Mouse (Mus musculus) macrophage (primary cell): Measurements from ENCODE around the gene Iffo2. TPM values are rescaled to one million over a fixed set of nuclear protein-coding genes. Genes with fewer than 3 reads are reported as not detected.

ENCODE experiments used
- H3K27ac ChIP-seq: fragments of 350-480 bp; formaldehyde crosslinking; 2 replicates; pipeline ENCODE4 v1.9.0; 2021
- H3K36me3 ChIP-seq: fragments of 350-480 bp; formaldehyde crosslinking; 2 replicates; pipeline ENCODE4 v1.9.0; 2021; ENCODE audit errors: inconsistent target
- H3K4me3 ChIP-seq: fragments of 350-480 bp; formaldehyde crosslinking; 2 replicates; pipeline ENCODE4 v1.9.0; 2021; ENCODE audit errors: inconsistent target
- H3K79me2 ChIP-seq: fragments of 350-480 bp; formaldehyde crosslinking; 2 replicates; pipeline ENCODE4 v1.9.0; 2021; ENCODE audit errors: inconsistent target
- WGBS: methylation state at CpG from one replicate; pipeline ENCODE4 v1.1.7; 2026; ENCODE audit warnings: inconsistent platforms; ENCODE audit not compliant: missing documents; 5-methylcytosine and 5-hydroxymethylcytosine counted together
- polyA plus RNA-seq: library from polyadenylated mRNA; stranded (reverse); fragments of 250-400 nt; gene quantifications from 3 replicates; pipeline ENCODE4 v1.2.4, GENCODE M21; 2018; ENCODE audit warnings: inconsistent platforms

Gene Iffo2
- polyA plus RNA-seq, 1 experiment from 2014 or later, result 8.4 TPM

DNA sequence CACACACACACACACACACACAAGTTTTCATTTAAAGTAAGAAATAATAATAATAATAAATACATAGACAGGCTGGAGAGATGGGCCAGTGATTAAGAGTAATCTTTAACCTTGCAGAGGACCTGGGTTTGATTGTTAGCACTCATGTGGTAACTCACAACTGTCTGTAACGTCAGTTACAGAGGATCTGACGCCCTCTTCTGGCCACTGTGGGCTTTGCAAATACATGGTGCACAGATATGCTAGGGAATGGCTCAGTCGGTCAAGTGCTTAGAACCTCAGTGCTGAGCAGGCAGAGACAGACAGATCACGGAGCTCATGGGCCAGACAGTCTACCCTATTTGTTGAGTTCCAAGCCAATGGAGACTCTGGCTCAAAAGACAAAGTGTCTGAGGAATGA lies 24.6 kb upstream of the Iffo2 start:
- Histone ChIP-seq H3K27ac (no peak overlapping the region), H3K4me3 (no peak overlapping the region), H3K36me3 (no peaks in the 10 kb centered on the region), H3K79me2 (no peaks in the 10 kb centered on the region)
- WGBS, result 78% methylated on average over 4 of the region's 4 CpGs

- Histone ChIP-seq H3K79me2 (no peaks in the 10 kb centered on the region), H3K27ac (no peak overlapping the region), H3K36me3 (no peaks in the 10 kb centered on the region), H3K4me3 (no peak overlapping the region)
- WGBS, result 94% methylated on average over 11 of the region's 11 CpGs
Measured at GRCm38 (mm10) chr4:139506727-139507126, 23.6 kb upstream of the Iffo2 start.

DNA sequence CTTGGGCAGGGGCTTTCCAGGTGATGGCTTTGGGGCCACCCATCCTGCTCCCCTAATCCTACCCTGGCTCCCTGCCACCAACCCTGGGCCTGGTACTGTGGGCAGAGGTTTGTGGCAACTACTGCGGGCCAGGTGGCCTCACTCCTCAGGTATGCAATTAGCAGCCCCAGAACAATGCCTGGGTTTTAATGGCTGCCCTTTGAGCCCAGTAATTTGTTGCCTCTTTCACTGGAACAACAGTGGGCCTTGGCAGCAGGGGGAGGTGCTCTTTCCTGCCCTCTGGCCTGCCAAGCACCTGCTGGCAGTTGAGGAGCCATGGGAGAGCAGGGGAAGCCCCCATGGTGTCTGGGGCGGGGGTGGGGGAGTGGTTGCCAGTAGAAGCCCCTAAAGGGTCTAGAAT lies 21.3 kb upstream of the Iffo2 start:
- H3K36me3 ChIP-seq, result no peaks in the 10 kb centered on the region
- 100% methylated on average over 2 of the region's 2 CpGs for WGBS
- H3K27ac ChIP-seq, result no peak overlapping the region

GRCm38 (mm10) chr4:139511557-139511956 lies 18.8 kb upstream of the Iffo2 start:
- H3K36me3 ChIP-seq, result no peaks in the 10 kb centered on the region
- no peak overlapping the region for H3K4me3 ChIP-seq
- 81% methylated on average over 2 of the region's 2 CpGs for WGBS
- H3K79me2 ChIP-seq, result no peaks in the 10 kb centered on the region
- H3K27ac ChIP-seq, result no peak overlapping the region

More for the DNA sequence above, 21.3 kb upstream of the Iffo2 start:
- H3K4me3 ChIP-seq, result no peak overlapping the region
- no peaks in the 10 kb centered on the region for H3K79me2 ChIP-seq

DNA sequence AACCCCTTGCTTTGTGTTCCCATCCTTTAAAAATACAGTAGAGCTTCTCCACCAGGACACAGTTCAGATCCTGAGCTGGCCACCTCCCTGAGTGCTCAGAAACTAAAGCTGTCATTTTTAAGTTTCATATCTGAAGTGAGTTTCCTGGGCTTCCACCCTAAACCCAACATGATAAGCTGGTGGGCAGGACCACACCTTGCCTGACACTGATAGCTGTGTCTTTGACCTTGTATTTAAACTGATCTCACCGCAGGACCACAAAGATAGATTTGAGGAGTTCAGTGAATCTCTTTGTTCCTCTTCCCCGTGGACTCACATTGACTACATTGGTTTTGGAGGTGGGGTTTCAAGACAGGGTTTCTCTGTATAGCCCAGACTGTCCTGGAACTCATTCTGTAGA lies 17.4 kb upstream of the Iffo2 start:
- WGBS, result 78% methylated on average over 2 of the region's 2 CpGs

GRCm38 (mm10) chr4:139519221-139519620 lies 11.1 kb upstream of the Iffo2 start:
- Histone ChIP-seq H3K36me3 (no peaks in the 10 kb centered on the region), H3K27ac (no peak overlapping the region), H3K4me3 (no peak overlapping the region), H3K79me2 (no peaks in the 10 kb centered on the region)
- 84% methylated on average over 6 of the region's 6 CpGs for WGBS

More for the DNA sequence above, 17.4 kb upstream of the Iffo2 start:
- no peaks in the 10 kb centered on the region for H3K36me3 ChIP-seq
- no peaks in the 10 kb centered on the region for H3K79me2 ChIP-seq
- no peak overlapping the region for H3K27ac ChIP-seq
- no peak overlapping the region for H3K4me3 ChIP-seq

DNA sequence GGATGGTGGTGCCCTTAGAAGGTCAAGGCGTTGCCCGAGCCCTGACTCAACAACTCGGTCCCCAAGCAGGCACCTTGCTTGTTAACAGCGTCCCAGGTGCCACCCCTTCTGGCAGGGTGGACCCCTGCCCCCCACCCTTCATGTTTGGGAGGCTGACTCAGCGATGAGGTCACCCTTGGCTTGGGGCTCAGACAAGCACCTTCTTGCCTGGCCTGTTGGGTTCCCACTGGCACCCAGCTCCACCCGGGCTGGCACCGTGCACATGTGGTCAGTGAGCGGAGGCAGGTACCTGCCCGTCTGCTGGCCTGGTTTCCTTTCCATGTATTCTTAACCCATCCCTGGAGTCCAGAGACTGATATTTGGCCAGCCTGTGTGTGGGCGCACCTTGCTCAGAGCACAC lies 8.4 kb upstream of the Iffo2 start:
- 93% methylated on average over 10 of the region's 10 CpGs for WGBS
- Histone ChIP-seq H3K79me2 (no peaks in the 10 kb centered on the region), H3K36me3 (no peaks in the 10 kb centered on the region)

DNA sequence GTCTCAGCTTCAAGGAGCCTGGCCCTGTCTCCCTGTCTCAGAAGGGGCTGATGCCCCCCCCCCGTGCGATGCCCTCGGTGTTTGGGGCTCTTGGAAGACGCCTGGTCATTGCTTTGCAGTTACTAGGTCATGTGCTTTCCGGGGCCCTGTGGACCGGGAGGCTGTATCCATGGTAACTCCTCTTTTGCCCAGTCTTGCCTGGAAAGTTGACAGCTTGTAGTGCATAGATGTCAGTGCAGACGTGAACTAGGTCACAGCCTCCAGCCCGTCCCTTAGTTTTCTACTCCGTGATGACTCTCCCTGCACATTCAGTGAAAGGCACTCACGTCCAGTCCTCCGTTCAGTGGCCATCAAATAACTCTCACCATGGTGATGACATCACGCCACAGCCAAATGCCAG lies 3.9 kb upstream of the Iffo2 start:
- H3K79me2 ChIP-seq, result no peaks in the 10 kb centered on the region
- no peak overlapping the region for H3K27ac ChIP-seq
- H3K4me3 ChIP-seq, result no peak overlapping the region
- H3K36me3 ChIP-seq, result no peaks in the 10 kb centered on the region
- WGBS, result 86% methylated on average over 12 of the region's 12 CpGs

More for the DNA sequence above, 8.4 kb upstream of the Iffo2 start:
- Histone ChIP-seq H3K27ac (no peak overlapping the region), H3K4me3 (no peak overlapping the region)

DNA sequence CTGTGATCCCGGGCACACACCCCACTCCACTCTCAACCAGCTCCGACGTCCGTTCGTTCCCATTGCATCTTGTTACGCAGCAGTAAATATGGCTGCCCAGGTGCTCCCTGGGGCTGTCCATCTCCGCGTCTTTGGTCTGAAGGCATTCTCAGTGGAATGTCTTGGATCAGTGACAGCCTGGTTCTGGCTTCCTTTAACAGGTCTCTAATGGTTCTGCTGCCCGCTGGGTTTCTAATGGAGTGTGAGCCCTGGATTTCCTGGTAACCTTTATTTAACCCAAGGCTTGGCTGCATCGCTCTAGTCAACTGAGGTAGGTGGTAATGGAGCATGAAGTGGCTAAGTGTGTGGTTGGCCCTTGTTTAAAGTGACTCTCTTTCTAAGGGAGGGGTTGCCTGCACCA lies 1.7 kb downstream of the Iffo2 start:
- Histone ChIP-seq H3K79me2 (no peaks in the 10 kb centered on the region), H3K36me3 (no peaks in the 10 kb centered on the region), H3K27ac (no peak overlapping the region), H3K4me3 (no peak overlapping the region)
- WGBS, result 92% methylated on average over 10 of the region's 10 CpGs

DNA sequence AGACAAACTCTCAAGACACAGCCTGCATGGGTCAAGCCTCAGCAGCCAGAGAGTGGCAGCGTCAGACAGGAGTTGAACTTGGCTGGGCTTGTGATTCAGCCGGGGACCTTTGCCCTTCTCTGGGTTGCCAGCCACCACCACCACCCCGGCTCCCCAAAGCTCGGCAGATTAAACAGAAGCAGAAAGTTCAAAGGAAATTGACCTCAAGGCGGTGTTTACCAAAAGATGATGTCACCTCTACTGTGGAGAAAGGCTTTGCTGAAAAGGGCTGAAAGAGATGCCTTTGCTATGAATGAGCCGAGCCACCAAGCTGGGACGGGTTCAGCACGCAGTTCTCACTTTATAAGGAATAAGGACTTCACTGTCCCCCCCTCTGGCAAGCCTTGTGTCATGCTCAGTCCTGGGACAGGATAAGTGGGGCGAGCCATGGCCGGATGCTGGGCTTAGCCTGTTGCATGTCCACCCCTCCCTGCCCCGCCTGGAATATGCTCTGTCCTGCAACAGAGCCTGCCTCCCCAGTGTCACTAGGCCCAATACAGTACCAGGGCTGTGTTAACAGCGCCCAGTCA lies 4.9 kb downstream of the Iffo2 start:
- H3K27ac ChIP-seq, result no peak overlapping the region
- H3K79me2 ChIP-seq, result no peaks in the 10 kb centered on the region
- 66% methylated on average over 12 of the region's 12 CpGs for WGBS
- H3K36me3 ChIP-seq, result no peaks in the 10 kb centered on the region
- no peak overlapping the region for H3K4me3 ChIP-seq

- Histone ChIP-seq H3K27ac (no peak overlapping the region), H3K4me3 (no peak overlapping the region), H3K79me2 (no peaks in the 10 kb centered on the region), H3K36me3 (no peaks in the 10 kb centered on the region)
- WGBS, result 86% methylated on average over 7 of the region's 7 CpGs
Measured at GRCm38 (mm10) chr4:139535719-139536118, 5.4 kb downstream of the Iffo2 start.

- no peaks in the 10 kb centered on the region for H3K36me3 ChIP-seq
- H3K27ac ChIP-seq, result no peak overlapping the region
- WGBS, result 94% methylated on average over 9 of the region's 9 CpGs
- no peaks in the 10 kb centered on the region for H3K79me2 ChIP-seq
- no peak overlapping the region for H3K4me3 ChIP-seq
Measured at GRCm38 (mm10) chr4:139536706-139537105, 6.4 kb downstream of the Iffo2 start.

DNA sequence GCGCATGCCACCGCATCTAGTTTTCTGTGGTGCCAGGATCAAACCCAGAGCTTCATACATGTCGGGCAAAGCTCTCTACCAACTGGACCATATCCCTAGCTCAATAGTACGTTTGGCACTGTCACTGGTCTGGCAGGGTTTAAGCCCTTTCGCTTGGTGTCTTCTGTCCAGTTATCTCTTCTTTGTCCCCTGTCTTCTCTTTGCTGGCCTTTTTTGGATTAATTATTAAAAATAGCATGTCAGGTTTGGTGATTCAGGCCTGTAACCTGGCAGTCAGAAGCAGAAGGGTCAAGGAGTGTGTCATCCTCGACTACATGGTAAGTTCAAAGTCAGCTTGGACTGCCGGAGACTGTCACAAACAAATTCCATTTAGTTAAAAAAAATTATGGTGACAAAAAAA lies 10.4 kb downstream of the Iffo2 start:
- Histone ChIP-seq H3K36me3 (no peaks in the 10 kb centered on the region), H3K4me3 (no peak overlapping the region), H3K27ac (no peak overlapping the region), H3K79me2 (no peaks in the 10 kb centered on the region)
- WGBS, result 85% methylated on average over 7 of the region's 7 CpGs

GRCm38 (mm10) chr4:139545791-139546190 lies 15.4 kb downstream of the Iffo2 start:
- H3K36me3 ChIP-seq, result no peaks in the 10 kb centered on the region
- H3K79me2 ChIP-seq, result no peaks in the 10 kb centered on the region
- H3K4me3 ChIP-seq, result no peak overlapping the region
- 95% methylated on average over 6 of the region's 6 CpGs for WGBS
- H3K27ac ChIP-seq, result no peak overlapping the region

DNA sequence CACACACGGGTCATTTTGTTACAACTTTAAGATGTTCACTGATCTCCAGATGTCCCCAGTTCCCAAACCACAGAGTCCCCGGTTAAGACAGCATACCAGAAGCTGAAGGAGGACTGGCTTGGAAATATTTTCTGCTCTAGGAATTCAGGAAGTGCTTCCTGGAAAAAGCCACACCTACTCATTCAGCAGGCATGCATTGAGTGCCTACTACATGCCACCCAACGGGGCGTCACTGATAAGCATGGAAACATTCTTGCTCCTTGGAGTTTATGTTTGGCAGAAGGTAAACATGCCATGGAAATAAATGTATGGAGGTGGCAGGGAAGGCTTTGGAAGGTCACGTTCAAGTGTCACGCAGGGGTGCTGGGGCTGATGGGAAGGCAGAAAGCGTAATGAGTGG lies 19.1 kb downstream of the Iffo2 start:
- H3K4me3 ChIP-seq, result no peak overlapping the region
- H3K27ac ChIP-seq, result no peak overlapping the region
- no peaks in the 10 kb centered on the region for H3K79me2 ChIP-seq
- no peaks in the 10 kb centered on the region for H3K36me3 ChIP-seq
- 76% methylated on average over 7 of the region's 7 CpGs for WGBS

DNA sequence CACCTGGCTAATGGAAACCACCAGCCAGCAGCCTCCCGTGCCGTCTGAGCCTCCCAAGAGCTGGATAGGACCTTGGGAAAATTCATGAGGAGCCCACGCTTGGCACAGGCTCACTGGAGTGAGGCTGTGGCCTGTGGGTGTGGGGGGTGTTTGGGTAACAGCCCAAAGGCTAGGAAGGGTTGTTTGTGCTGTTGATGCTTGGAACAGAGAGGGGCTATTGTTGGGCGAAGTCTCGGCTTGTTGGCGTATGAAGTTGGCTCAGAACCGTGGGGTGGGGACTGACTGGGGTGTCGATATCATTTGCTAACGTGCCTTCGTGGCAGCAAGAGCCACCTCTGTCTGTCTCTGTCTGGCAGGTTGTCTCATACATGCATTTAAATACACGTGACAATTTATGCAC lies 24.9 kb downstream of the Iffo2 start:
- H3K4me3 ChIP-seq, result no peak overlapping the region
- H3K36me3 ChIP-seq, result no peaks in the 10 kb centered on the region
- H3K79me2 ChIP-seq, result no peaks in the 10 kb centered on the region
- no peak overlapping the region for H3K27ac ChIP-seq
- WGBS, result 93% methylated on average over 11 of the region's 11 CpGs
